Mouse (Mus musculus) liver, postnatal 0 days (tissue): ENCODE results near the gene Vmn2r95.

Experiments used
- CTCF ChIP-seq: sonication (generic); IDR thresholded peaks from 2 replicates; pipeline ENCODE4 v1.5.1; 2016; ENCODE audit warnings: antibody characterized with exemption, low read depth
- EP300 ChIP-seq: IDR thresholded peaks from 2 replicates; pipeline ENCODE4 v1.6.1; 2016; ENCODE audit warnings: antibody characterized with exemption, low read depth, mild to moderate bottlenecking

GRCm38 (mm10) chr17:18479885-18480284 lies 56.0 kb downstream of the Vmn2r95 start:
- TF ChIP-seq EP300 (no peak), CTCF (no peak)
